Mouse (Mus musculus) MN1 (cell line): ENCODE results near the gene Mrnip.
A peak's percentile ranks its signal among the peaks of the same experiment; 100 is the strongest.

Experiments used
- DNase-seq: peaks from one replicate; pipeline ENCODE4 v3.0.0-alpha.2; 2016; ENCODE audit warnings: low spot score

The Mrnip gene

DNA sequence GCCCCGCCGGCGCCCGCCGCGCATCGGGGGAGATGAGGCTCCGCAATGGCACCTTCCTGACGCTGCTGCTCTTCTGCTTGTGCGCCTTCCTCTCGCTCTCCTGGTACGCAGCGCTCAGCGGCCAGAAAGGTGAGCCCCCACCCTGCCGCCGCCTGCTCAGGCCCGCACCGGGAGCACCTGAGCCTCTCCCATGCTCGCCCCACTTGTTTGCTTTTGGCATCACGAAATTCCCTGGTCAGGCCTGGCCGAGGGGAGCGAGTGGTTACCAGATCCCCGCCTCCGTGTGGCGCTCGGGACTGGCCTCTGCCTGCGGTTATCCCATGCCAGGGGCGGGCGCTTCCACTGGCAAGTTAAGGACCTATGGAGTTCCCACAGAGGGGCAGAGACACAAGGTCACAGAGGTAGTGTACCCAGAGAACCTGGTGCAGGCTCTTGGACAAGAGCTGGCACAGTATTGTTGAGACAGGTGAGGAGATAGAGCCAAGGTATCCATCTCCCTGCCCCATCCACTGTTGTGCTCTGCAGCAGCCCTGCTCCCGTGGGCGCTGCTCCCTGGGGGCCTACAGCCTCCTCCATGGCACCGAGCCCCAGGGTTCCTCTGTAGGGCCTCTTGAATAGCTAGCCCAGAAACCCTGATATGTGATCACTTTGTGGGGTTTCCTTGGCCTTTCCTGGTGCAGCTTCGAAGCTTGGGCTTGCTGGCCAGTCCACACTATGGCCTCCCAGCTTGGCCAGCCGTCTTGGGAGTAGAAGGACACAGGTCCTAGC, 51.6 kb downstream of the Mrnip start:
- peak; percentile 74 for DNase-seq

DNA sequence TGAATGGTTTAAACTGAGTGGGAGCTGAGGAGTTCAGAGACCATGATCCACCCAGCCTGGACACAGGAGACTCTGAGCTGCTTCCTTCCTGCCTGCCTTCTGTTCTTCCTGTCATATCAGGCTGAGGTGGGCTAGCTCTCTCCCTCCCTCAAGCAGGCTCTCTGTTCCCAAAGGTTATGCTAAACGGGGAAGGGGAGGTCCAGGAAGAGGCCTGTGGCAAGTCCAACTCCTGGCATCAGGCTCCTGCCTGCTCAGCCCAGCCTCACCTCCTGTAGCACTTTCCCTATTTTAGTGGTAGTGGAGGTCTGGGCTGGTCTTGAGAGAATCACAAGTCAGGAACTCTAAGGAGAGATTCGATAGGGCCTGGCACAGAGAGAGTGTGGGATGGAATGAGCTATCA, 52.2 kb downstream of the Mrnip start:
- DNase-seq, result no peak

DNA sequence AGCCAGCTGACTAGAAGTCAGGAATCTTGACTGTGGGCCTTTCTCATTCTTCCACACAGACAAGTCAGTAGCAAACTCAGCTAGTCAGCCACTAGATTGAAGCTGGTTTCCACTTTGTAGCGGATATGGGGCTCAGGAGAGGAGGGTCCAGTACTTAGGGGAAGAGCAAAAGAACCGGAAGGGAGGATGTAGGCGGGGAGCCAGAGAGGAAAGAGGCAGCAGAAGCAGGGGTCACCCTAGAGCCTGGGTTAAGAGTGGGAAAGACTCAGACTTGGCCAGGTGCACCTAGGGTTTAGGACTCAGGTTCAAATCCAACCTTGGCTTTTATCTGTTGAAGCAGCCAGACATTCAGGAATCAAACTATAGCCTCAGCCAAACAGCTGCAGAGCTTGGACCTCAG, 53.0 kb downstream of the Mrnip start:
- DNase-seq, result no peak

DNA sequence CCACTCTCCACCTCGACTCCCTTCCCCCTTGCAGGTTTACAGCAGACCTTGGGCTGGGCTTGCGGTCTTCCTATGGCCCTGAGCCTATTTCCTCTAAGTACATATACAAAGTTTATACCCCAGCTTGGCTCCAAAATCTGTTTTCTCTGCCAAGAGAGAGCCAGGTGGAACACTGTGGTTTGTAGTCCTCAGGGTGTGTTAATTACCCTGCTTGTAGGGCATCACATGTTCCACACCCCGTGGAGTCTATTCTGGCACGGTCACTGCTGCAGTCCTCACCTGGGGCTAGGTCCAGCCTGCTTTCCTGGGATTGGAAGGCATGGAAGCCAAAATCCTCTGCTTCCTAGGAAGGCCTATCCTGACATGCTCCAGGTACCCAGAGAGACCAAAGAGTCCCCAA, 53.5 kb downstream of the Mrnip start:
- DNase-seq, result no peak

DNA sequence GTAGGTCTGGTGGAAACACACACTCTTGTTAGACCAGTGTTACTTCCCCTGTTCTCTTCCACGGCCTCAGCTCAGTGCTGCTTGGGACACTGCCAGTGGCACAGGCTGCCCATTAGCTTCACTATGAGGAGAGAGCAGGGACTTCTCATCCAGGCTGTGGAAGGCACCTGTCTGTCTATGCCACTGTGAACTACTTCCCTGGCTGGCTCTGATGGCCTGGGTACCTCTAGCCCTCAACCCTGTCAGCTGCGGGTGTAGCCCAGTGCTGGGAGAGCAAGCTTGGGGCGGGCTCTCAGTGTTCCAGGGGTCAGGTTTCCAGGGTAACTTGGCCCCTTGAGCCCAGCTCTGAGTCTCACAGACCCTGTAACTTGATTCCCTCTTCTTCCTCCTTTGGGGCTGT, 54.5 kb downstream of the Mrnip start:
- no peak for DNase-seq

DNA sequence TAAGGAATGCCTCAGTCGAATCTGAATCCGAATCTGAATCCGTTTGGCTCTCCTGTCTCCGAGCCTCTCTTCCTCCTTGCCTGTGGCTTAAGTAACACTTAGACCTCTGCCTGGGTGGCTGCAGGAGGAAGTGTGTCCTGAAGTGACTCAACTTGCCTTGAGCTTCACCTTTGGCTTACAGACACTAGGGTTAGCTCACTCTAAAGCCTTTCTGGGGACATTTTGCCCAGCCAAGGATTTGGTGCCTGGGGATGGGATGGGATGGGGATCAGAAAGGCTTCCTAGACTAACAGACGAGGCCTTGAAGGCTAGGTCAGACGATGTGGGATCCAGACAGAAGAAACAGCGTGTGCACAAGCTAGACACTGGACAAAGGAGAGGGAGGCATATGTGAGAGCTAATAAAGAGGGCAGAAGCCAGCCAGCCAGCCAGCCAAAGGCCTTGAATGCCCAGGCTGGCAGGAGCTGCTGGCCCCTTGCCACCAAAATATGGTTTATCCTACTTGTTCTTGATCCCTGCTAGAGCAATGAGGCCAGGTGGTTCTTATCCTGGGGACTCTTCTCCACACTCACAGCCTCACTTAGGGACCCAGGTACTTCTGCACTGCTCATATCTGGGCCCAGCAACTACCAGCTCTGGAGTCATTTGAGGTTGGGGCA, 55.1 kb downstream of the Mrnip start:
- DNase-seq, result no peak

DNA sequence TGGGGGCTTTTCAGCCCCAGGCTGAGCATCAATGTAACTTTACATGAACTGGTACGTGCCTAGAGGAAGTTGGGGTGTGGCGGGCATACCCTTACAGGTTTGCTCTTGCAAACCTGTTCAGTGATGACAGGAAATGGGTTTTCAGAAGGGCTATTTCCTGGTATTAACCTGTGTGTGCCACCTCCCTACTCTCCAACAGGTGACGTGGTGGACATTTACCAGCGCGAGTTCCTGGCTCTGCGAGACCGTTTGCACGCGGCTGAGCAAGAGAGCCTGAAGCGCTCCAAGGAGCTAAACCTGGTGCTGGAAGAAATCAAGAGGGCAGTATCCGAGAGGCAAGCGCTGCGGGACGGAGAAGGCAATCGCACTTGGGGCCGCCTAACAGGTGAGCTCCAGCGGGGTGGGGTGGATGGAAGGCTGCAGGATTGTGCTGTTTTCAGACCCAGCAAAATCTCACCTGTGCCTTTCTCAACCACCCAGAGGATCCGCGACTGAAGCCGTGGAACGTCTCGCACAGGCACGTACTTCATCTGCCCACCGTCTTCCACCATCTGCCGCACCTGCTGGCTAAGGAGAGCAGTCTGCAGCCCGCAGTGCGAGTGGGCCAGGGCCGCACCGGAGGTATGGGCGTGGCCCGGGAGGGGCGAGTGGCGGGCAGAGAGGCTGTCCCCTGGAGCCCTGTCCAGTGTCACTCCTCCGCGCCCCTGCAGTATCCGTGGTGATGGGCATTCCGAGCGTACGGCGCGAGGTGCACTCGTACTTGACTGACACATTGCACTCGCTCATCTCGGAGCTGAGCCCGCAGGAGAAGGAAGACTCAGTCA, 56.4 kb downstream of the Mrnip start:
- no peak for DNase-seq

DNA sequence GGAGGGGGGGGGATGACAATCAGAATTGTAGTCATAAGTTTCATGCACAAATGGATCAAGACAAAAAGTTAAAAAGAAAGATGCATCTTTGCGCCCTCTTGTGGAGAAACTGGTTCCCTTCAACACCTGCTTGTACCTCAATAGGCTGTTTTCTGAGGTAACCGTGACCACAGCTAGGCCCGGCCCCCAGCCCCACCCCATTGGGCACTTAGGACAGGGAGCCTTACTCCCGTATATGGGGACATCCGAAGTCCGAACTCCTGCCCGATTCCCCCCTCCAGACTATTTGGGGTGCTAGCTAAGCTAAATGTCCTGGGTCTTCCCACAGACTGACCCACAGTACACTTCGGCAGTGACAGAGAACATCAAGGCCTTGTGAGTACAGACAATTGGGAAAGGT, 57.2 kb downstream of the Mrnip start:
- DNase-seq, result peak; percentile 84

DNA sequence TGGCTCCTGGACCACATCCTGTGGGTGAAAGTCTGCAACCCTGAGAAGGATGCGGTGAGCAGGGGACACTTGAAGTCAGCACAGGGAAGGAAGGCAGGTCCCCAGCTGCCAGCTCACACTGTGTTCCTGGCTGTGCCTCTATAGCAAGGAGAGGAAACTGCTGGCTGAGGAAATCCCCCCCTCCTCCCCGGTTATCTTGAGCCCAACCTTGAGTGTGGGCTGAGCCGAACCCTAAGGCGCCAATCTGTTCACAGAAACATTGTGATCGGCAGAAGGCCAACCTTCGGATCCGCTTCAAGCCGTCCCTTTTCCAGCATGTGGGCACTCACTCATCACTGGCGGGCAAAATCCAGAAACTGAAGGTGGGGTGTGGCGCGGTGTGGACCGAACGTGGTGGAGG, 58.8 kb downstream of the Mrnip start:
- DNase-seq, result no peak

DNA sequence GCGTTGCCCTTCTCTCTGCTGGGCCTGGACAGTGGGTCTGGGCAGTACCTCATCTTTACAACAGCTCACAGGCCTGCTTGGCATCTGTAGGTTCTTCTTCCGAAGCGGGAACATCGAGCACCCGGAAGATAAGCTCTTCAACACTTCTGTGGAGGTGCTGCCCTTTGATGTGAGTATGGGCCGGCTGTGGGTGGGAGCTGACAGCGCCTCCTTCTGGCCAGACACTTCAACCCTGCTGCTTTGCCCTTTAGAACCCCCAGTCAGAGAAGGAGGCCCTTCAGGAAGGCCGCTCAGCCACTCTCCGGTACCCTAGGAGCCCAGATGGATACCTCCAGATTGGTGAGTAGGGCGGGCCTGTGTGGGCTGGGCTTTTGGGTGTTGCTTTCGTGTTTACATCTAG, 59.7 kb downstream of the Mrnip start:
- no peak for DNase-seq

DNA sequence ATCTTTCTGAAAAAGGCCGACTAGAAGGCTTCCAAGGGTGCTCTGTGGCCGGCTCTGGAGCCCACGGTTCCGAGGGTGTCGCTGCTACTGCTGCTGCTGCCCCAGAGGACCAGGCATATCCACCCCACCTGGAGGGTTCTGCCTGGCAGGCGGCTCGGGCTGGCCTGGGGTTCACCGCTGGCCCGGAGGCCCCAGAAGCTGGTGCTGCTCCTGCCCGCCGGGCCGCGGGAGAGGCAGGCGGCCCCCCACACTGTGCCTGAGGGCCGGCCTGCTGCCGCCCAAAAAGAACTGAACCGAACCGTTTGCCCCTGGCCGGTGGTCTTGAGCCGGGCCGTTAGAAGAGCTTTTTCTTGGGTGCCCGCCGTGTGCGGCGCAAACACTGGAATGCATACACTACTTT, 60.4 kb downstream of the Mrnip start:
- no peak for DNase-seq

DNA sequence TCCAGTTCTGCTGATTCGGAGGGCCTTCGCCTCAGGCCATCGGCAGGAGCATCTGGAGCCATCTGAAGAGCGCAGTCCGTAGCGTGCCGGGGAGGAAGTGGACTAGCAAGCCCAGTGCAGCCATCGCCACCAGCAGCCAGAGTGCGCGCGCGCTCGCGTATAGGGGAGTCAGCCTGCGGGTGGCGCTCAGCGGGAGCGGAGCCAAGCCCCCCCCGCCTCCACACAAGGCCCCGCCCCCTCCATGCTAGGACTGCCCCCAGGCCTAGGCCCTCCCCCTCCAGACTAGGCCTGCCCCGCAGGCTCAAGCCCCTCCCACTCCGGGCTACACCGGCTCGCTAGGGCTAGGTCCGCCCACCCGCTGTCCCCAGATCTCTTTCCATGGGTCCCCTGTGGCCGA, 62.3 kb downstream of the Mrnip start:
- DNase-seq, result no peak

DNA sequence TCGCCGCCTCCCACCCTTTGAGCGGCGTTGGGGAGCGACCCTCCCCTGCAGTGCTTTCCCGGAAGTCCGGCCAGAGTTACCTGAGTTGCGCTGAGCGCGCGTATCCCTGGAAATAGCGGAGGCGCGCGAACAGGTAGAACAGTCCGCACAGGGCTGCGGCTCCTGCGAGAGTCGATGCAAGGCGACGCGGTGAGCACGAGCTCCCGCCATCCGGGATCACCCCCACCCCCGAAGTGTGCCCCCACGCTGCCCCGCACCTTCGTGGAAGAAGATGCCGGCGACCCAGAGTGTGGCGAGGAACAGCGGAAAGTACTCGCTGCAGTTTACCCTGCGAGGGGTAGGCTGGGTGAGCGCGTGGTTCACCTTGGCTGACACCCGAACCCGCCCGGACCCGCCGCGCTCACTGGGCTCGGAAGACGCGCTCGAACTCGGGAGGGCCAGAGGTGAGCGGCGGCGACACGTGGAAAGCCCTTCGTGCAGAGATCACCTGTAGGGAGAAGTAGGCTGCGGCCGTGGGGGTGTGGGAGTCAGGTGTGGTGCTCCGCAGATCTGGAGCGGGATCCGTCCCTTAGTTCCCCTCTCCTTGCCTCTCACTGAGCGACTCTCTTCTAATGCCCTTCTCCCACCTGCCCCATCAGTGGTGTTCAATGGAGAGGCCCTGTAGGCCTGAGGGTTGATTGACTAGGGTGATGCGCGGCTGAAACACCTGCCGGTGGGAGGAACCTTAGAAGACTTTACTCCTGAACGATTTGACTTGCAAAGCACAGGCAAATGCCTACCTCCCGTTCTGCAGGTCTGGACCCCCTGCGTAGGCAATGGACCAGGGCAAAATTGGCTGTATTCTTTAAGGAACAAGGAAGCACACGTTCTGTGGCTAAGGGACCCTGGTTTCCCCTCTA, 62.9 kb downstream of the Mrnip start:
- no peak for DNase-seq

DNA sequence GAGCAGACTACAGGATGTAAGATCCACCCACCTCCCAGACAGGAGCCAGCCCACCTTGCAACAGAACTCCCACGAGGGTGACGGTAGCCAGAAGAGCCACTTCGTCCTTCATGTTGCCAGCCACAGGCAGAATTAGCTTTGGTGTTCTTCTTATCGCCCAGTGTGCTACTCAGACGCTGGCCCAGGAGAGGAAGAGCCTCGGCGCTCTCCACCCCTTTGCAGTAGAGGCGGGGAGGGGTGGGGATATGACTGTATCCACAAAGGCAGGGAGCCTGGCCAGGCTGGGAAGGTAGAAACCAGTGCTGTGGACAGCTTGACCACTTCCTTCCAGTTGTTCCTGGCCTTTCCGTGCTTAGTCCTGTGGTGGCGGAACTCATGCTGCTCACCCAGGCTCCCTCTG, 64.1 kb downstream of the Mrnip start, which contains the start of gene Ltc4s:
Gene Ltc4s (minus strand): TSS at position 293 of the 400 bp plus-strand sequence.
- DNase-seq, result no peak

DNA sequence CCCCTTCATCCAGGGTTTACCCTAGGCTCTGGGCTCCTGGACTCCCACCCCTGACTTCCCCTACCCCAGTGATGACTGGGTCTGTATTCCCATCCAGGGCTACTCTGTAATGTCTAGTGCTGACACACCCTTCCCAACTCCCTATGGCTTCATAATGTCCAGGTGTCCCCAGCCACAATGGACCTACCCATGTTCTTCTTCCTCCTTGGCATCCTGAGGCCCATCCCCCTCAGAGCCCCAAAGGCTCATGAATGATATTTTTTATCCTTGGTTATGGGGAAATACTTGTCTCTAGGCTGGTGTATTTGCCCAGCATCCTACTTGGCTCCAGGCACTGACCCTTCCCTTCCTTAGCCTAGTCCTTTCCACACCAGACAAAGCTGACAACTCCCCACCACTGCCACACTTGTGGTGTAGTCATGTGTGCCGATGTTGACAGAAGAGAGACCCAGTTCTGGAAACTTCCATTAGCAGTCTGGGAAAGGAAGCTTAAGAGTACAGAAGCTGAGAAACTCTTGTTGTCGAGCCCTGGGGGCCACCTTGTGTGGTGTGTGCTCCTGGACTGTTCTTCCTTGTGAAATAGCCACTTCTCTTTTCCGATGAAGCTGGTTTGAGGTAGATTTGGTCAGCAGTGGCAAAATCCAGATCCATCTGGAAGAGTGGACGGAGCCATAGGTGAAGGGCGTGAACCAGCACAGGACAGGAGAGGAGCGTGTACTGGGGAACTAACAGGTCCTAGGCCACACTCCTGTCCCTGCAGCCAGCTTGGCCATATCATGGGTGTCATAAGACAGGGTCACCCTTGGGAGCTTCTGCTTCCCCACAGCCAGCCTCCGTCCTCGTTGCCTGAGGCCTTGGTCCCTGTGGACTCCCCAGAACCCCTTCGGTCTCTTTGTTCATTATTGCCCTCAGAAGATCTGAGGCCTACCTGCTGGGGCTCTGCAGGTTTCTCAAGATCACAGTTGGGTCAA, 64.9 kb downstream of the Mrnip start:
- no peak for DNase-seq

DNA sequence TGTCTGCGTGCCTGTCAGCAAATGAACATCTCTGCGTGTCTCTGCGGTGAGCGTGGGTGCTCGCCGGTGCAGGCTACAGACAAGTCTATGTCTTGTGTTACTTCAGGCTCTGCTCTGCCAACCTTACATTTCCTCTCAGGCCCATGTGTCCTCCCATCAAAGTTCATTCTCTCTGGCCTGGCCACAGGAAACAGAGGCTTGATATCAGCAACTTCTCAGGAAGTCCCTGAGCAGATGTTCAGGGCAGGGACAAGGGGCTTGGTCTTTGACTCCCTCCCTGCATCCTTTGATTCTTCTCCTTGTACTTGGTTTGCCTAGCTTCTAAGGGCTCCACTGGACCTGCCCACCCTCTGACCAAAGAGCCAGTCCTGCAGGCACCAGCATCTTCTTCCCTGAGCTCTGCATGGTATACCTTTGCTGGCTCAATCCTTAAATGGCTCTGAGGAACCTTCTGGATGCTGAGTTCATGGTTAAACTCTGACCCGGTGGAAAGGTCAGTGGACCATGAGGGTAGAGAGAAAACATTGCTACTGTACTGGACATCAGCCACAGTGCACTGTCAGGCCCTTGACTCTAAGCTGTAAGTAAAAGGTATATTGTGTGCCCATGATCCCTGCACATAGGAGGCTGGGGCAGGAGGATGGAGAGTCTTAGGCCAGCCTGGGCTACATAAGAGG, 66.1 kb downstream of the Mrnip start:
- no peak for DNase-seq

DNA sequence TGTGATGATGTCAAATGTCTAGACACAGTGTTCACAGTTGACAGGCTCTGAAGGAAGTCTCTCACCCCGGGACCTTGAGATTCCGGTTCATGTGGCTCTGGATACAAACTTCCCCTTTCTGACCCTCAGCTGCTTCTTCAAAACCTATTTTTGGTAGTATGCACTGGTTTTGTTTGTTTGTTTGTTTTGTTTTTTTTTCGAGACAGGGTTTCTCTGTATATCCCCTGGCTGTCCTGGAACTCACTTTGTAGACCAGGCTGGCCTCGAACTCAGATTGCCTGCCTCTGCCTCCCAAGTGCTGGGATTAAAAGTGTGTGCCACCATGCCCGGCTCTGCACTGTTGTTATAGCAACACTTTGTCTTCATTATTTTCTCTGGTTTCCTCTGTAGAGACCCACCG, 69.7 kb downstream of the Mrnip start:
- DNase-seq, result no peak

DNA sequence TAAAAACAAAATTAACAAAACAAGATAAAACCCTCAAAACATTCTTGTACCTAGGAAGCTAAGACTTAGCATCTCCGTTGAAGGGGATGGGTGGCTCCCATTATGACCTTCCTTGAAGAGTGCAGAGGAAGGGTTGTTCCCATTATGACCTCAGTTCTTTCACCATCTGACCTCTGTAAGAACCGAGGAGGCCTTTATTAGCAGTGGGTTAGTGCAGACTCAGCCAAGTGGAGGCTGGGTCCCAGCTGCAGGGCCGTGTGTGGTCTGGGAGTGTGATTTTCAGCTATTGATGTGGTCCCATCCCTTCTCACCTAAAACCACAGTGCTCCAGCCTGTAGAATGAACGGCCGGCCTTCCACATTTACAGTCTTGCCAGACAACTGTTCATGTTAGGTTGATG, 71.0 kb downstream of the Mrnip start:
- DNase-seq, result no peak

DNA sequence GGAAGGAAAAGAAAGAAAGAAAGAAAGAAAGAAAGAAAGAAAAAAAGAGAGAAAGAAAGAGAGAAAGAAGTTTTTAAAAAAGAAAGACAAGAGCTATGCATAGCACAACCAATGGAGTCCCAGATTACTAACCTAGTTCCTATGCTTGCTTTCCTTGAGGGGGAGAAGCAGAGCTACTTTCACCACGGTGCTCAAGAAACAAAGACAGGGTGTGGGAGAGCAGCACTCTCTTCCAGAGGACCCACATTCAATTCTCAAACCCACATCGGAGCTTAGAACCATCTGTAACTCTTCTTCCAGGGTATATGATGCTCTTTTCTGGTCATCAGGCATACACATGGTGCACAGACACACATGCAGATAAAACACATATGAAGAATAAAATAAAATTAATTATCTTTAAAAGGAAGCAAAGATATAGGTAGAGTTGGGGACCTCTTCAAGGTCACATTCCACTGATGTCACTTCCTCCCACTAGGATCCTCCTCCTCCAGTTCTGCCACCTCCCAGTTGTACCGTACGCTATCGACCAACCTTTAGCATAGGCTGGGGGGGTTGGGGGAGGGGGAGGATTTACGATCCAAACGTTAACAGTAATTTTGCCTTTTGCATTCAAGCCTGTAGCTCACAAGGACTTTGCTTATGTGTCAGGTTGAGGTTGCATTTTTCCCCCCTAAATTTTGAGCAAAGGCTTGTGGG, 74.4 kb downstream of the Mrnip start:
- DNase-seq, result no peak
